ENCODE assay signal across 20 mouse cellular contexts in the genomic region with DNA sequence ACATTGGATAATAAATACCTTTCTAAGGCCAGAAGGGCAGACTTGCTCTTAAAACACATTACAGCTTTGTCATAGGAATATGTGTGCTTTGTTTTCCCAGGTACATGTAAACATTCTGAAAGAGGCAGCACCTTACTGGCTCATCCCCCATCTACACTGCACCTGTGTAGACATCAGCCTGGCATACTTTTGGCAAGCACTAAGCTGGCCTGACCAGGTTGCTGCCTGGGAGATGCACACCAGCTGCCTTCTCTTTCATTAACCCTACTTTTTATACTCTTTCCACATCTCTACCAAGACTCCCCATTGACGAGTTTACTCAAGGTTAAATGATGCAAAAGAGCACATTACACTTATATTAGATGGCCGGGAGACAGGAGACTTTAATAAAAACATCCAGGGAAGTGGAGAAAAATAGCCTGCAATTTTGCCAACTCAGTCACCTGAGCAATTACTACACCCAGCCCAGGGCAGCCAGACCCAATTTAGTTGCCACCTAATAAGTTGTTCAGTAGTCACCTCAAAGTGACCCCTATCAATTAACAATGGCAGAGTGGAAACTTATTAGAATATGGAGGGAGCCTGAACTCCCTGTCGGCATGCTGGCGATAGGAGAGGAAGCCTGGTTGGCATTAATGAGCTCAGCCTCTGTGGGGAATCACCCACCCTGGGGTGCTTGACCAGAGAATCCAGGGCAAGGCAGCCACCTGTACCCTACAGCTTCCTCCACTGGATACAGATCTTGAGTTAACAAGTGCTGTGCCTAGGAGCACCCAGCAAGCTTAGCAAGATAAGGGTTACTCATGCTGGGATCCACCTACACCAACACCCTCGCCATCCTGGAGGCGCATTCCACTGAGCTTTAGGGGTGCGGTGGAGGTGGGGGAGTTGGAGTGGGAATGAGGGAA. TPM values are rescaled to one million over a fixed set of nuclear protein-coding genes. Genes with fewer than 3 reads are reported as not detected.
DNase-seq lines count a peak whose midpoint lies in the region; ATAC-seq and TF ChIP-seq lines count a peak whose summit lies in the region.
"Had no signal": no experiment of that assay in that cellular context is flagged by ENCODE, and none has a peak within 500 bp of the region (broad histone marks: within the 10 kb centered on the region; RNA-seq: fewer than 3 reads in every experiment).

No protein-coding gene starts in this region.

- H3K4me2 ChIP-seq in kidney, embryonic 14.5 days (replicated peaks; ENCODE audit: low read depth, low read length), result no peak overlapping the region
- H3K4me2 ChIP-seq in limb, embryonic 12.5 days, result no peak overlapping the region
- H3K4me2 ChIP-seq in stomach, postnatal 0 days (replicated peaks; ENCODE audit: low read depth), result no peak overlapping the region
- H3K4me2 ChIP-seq: limb, embryonic 15.5 days; neural tube, embryonic 12.5 days had no signal

- no peaks in the 10 kb centered on the region for H3K9me3 ChIP-seq in kidney, embryonic 14.5 days (ENCODE audit: control insufficient read depth, low read length)
- no peaks in the 10 kb centered on the region for H3K9me3 ChIP-seq in limb, embryonic 12.5 days
- no peaks in the 10 kb centered on the region for H3K9me3 ChIP-seq in stomach, postnatal 0 days (ENCODE audit: control insufficient read depth, low read length)
- H3K9me3 ChIP-seq: heart, embryonic 10.5 days; limb, embryonic 15.5 days; megakaryocyte, embryonic 14.5 days; neural tube, embryonic 12.5 days had no signal

- TF ChIP-seq CTCF in kidney, adult 2 months (conservative IDR thresholded peaks at IDR 0.05; ENCODE audit: insufficient read depth, insufficient read length, low read depth, low read length), result no peak
- no peak for TF ChIP-seq CTCF in stomach, postnatal 0 days (IDR thresholded peaks at IDR 0.05; ENCODE audit: low read depth)

- no peak for TF ChIP-seq EP300 in stomach, postnatal 0 days (optimal IDR thresholded peaks at IDR 0.05)

- H3K27ac ChIP-seq in kidney, adult 2 months (ENCODE audit: insufficient read depth, low read depth, low read length), result 0 out of 2 replicates have a peak overlapping the region, but pooled peaks have one; percentile 39
- no peak overlapping the region for H3K27ac ChIP-seq in kidney, embryonic 14.5 days (ENCODE audit: low read depth, low read length)
- H3K27ac ChIP-seq in limb, embryonic 12.5 days, result no peak overlapping the region
- H3K27ac ChIP-seq in stomach, postnatal 0 days (replicated peaks), result peak overlapping the region; percentile 45; the same call in 1 of the 2 replicates
- H3K27ac ChIP-seq: heart, embryonic 10.5 days; hindbrain, postnatal 0 days; layer of hippocampus, adult 2 months; limb, embryonic 15.5 days; neural tube, embryonic 12.5 days had no signal

- peaks cover 35% of the 10 kb centered on the region for H3K4me1 ChIP-seq in kidney, adult 2 months (ENCODE audit: control insufficient read depth, insufficient read depth, low read length)
- no peaks in the 10 kb centered on the region for H3K4me1 ChIP-seq in kidney, embryonic 14.5 days (ENCODE audit: control insufficient read depth, insufficient read depth, low read length)
- H3K4me1 ChIP-seq in limb, embryonic 12.5 days (replicated peaks), result peaks cover 17% of the 10 kb centered on the region; the same call in 1 of the 2 replicates
- H3K4me1 ChIP-seq in stomach, postnatal 0 days (replicated peaks; ENCODE audit: control insufficient read depth, insufficient read depth), result no peaks in the 10 kb centered on the region
- H3K4me1 ChIP-seq: limb, embryonic 15.5 days; neural tube, embryonic 12.5 days had no signal

- no peaks in the 10 kb centered on the region for H3K27me3 ChIP-seq in kidney, adult 2 months (replicated peaks; ENCODE audit: control insufficient read depth, insufficient read depth, low read length)
- no peaks in the 10 kb centered on the region for H3K27me3 ChIP-seq in kidney, embryonic 14.5 days (ENCODE audit: control insufficient read depth, insufficient read depth, low read length)
- no peaks in the 10 kb centered on the region for H3K27me3 ChIP-seq in limb, embryonic 12.5 days
- H3K27me3 ChIP-seq in stomach, postnatal 0 days (ENCODE audit: control insufficient read depth, insufficient read depth, low read length), result no peaks in the 10 kb centered on the region
- H3K27me3 ChIP-seq: limb, embryonic 15.5 days; megakaryocyte, embryonic 14.5 days; neural tube, embryonic 12.5 days had no signal

- no peak overlapping the region for H3K9ac ChIP-seq in kidney, embryonic 14.5 days (ENCODE audit: low read depth, low read length)
- no peak overlapping the region for H3K9ac ChIP-seq in limb, embryonic 12.5 days (replicated peaks)
- no peak overlapping the region for H3K9ac ChIP-seq in stomach, postnatal 0 days (ENCODE audit: low read length)
- H3K9ac ChIP-seq: forebrain, postnatal 0 days; limb, embryonic 15.5 days; neural tube, embryonic 12.5 days had no signal

- WGBS in kidney, adult 2 months, result 45% methylated on average over 7 of the region's 7 CpGs
- WGBS in kidney, embryonic 14.5 days, result 62% methylated on average over 7 of the region's 7 CpGs
- WGBS in limb, embryonic 12.5 days, result 43% methylated on average over 7 of the region's 7 CpGs
- 54% methylated on average over 7 of the region's 7 CpGs for WGBS in stomach, postnatal 0 days

- TF ChIP-seq POLR2A in kidney, adult 2 months (IDR thresholded peaks at IDR 0.05; ENCODE audit: low read depth, low read length), result no peak

- H3K36me3 ChIP-seq in kidney, adult 2 months (ENCODE audit: control insufficient read depth, insufficient read depth, low read length), result no peaks in the 10 kb centered on the region
- no peaks in the 10 kb centered on the region for H3K36me3 ChIP-seq in kidney, embryonic 14.5 days (ENCODE audit: control insufficient read depth, insufficient read depth, low read length)
- no peaks in the 10 kb centered on the region for H3K36me3 ChIP-seq in limb, embryonic 12.5 days
- no peaks in the 10 kb centered on the region for H3K36me3 ChIP-seq in stomach, postnatal 0 days (ENCODE audit: control insufficient read depth, insufficient read depth, low read length)
- H3K36me3 ChIP-seq: heart, embryonic 10.5 days; limb, embryonic 15.5 days had no signal

- H3K4me3 ChIP-seq in kidney, adult 2 months (ENCODE audit: insufficient read depth, low read depth, low read length), result no peak overlapping the region
- no peak overlapping the region for H3K4me3 ChIP-seq in kidney, embryonic 14.5 days (ENCODE audit: low read length)
- no peak overlapping the region for H3K4me3 ChIP-seq in limb, embryonic 12.5 days (replicated peaks)
- no peak overlapping the region for H3K4me3 ChIP-seq in stomach, postnatal 0 days (ENCODE audit: low read depth, low read length)
- H3K4me3 ChIP-seq: heart, embryonic 10.5 days; layer of hippocampus, adult 2 months; limb, embryonic 15.5 days; megakaryocyte, embryonic 14.5 days; neural tube, embryonic 12.5 days had no signal

- peak; percentile 59 for DNase-seq in kidney, adult 2 months
- peak; percentile 39 for DNase-seq in urinary bladder, postnatal 14 days (ENCODE audit: low spot score)
- no peak for DNase-seq in urinary bladder, postnatal 25 days (ENCODE audit: low spot score)
- DNase-seq in stomach, postnatal 0 days (ENCODE audit: low spot score), result peak; percentile 32
- DNase-seq in retina, embryonic 14.5 days (ENCODE audit: low spot score), result no peak
- no peak for DNase-seq in left cerebral cortex, adult 11 months (ENCODE audit: low spot score)
- DNase-seq: adrenal gland, postnatal 25 days; cerebellum, adult 8-10 months; embryo, embryonic 11 days; forebrain, postnatal 0 days; gastrocnemius, postnatal 14 days; heart, postnatal 14 days had no signal

- no peak for ATAC-seq in kidney, embryonic 14.5 days (ENCODE audit: low FRiP score, low TSS enrichment)
- ATAC-seq in limb, embryonic 12.5 days (ENCODE audit: insufficient number of reproducible peaks, insufficient read depth, low FRiP score, low TSS enrichment, low read depth), result peak; percentile 42; the same call in 1 of the 2 replicates
- peak; percentile 62 for ATAC-seq in stomach, postnatal 0 days (ENCODE audit: low FRiP score, low TSS enrichment)
- ATAC-seq: forebrain, postnatal 0 days; hindbrain, postnatal 0 days had no signal

RNA-seq across cellular contexts. Expression of gene Slc22a23, which starts 37.0 kb away (rescaled TPM):
- 76.1 and 90.7 TPM in 2 replicates for polyA plus RNA-seq in kidney, adult 2 months (2012; rRNA removed)
- 2.3 and 2.8 TPM in 2 replicates for polyA plus RNA-seq in kidney, embryonic 14.5 days (2014; fragmentation: Nextera tagmentation; extraction: Ambion mirVana)
- 5.0 and 5.1 TPM in 2 replicates for polyA plus RNA-seq in limb, embryonic 12.5 days (2016; fragmentation: Nextera tagmentation; extraction: Ambion mirVana)
- 6.9 and 7.5 TPM in 2 replicates for polyA plus RNA-seq in stomach, postnatal 0 days (2015; fragmentation: Nextera tagmentation; extraction: Ambion mirVana)

Comparison
In these comparisons a context has a peak if more than half of its experiments do, and no peak if none do; other contexts are left out.
1. DNase-seq: peak in kidney, adult 2 months (single experiment), urinary bladder, postnatal 14 days (single experiment) and stomach, postnatal 0 days (single experiment); none in urinary bladder, postnatal 25 days (single experiment), retina, embryonic 14.5 days (single experiment) and left cerebral cortex, adult 11 months (single experiment).
2. H3K27ac ChIP-seq: peak in kidney, adult 2 months (single experiment) and stomach, postnatal 0 days (single experiment); none in kidney, embryonic 14.5 days (single experiment) and limb, embryonic 12.5 days (single experiment).